ENCODE assay signal across 13 mouse cellular contexts in genomic region chr19:45837050-45837994, GRCm38 (mm10). TPM values are rescaled to one million over a fixed set of nuclear protein-coding genes. Genes with fewer than 3 reads are reported as not detected.
A peak's percentile ranks its signal among the peaks of the same experiment; 100 is the strongest.
DNase-seq lines count a peak whose midpoint lies in the region; ATAC-seq and TF ChIP-seq lines count a peak whose summit lies in the region.
"Had no signal": no experiment of that assay in that cellular context is flagged by ENCODE, and none has a peak within 500 bp of the region (broad histone marks: within the 10 kb centered on the region; RNA-seq: fewer than 3 reads in every experiment).

No protein-coding gene starts in this region.

- no peaks in the 10 kb centered on the region for H3K4me1 ChIP-seq in kidney, postnatal 0 days (replicated peaks; ENCODE audit: insufficient read depth, low read length)
- H3K4me1 ChIP-seq: intestine, embryonic 15.5 days had no signal

- H3K9me3 ChIP-seq in kidney, postnatal 0 days (replicated peaks; ENCODE audit: low read length), result no peaks in the 10 kb centered on the region
- H3K9me3 ChIP-seq: heart, embryonic 15.5 days; intestine, embryonic 15.5 days had no signal

- H3K9ac ChIP-seq in kidney, postnatal 0 days (ENCODE audit: low read depth, low read length), result no peak overlapping the region
- H3K9ac ChIP-seq: heart, embryonic 15.5 days; intestine, embryonic 15.5 days; liver, embryonic 14.5 days had no signal

- TF ChIP-seq CTCF in kidney, postnatal 0 days (IDR thresholded peaks at IDR 0.05; ENCODE audit: low read depth), result no peak

- 48% methylated on average over 12 of the region's 12 CpGs for WGBS in kidney, postnatal 0 days

- no peak for DNase-seq in frontal cortex, postnatal 25 days (ENCODE audit: low spot score in 2 of 2)
- peak; percentile 38 for DNase-seq in kidney, postnatal 0 days (ENCODE audit: low spot score)
- DNase-seq in kidney, postnatal 36 days, result no peak
- DNase-seq in CD8-positive naive resting alpha-beta T cell, adult 2 months (ENCODE audit: low read depth in 2 of 2, low spot score in 2 of 2), result peak; percentile 21 to 40
- peak; percentile 77 for DNase-seq in gonadal fat pad, adult 2 months (ENCODE audit: low read depth)
- no peak for DNase-seq in urinary bladder, postnatal 4 days (ENCODE audit: low spot score in 2 of 2)
- no peak for DNase-seq in B cell, adult 2 months
- DNase-seq: cerebellum, adult 11 months; kidney, postnatal 25 days had no signal

- no peaks in the 10 kb centered on the region for H3K36me3 ChIP-seq in kidney, postnatal 0 days (ENCODE audit: insufficient read depth, low read length)
- H3K36me3 ChIP-seq: heart, embryonic 15.5 days; intestine, embryonic 15.5 days had no signal

- H3K4me3 ChIP-seq in kidney, postnatal 0 days (replicated peaks; ENCODE audit: low read depth, low read length), result no peak overlapping the region
- H3K4me3 ChIP-seq: heart, embryonic 15.5 days; intestine, embryonic 15.5 days had no signal

- H3K27ac ChIP-seq in kidney, postnatal 0 days, result no peak overlapping the region
- H3K27ac ChIP-seq: heart, embryonic 15.5 days; intestine, embryonic 15.5 days; liver, embryonic 14.5 days had no signal

- H3K4me2 ChIP-seq in kidney, postnatal 0 days (ENCODE audit: low read length), result no peak overlapping the region
- H3K4me2 ChIP-seq: heart, embryonic 15.5 days; intestine, embryonic 15.5 days had no signal

- H3K27me3 ChIP-seq in kidney, postnatal 0 days (ENCODE audit: insufficient read depth, low read length), result no peaks in the 10 kb centered on the region
- H3K27me3 ChIP-seq: heart, embryonic 15.5 days; intestine, embryonic 15.5 days had no signal

- peak; percentile 79 for ATAC-seq in frontal cortex, adult (ENCODE audit: low TSS enrichment)
- no peak for ATAC-seq in kidney, postnatal 0 days (replicated peaks; ENCODE audit: low FRiP score, low read depth)
- ATAC-seq: intestine, embryonic 15.5 days had no signal

RNA-seq across cellular contexts. Expression of gene Kcnip2, which starts 21.5 kb away (rescaled TPM):
- 1.5 and 1.6 TPM in 2 replicates for polyA plus RNA-seq in kidney, postnatal 0 days (2015; fragmentation: Nextera tagmentation; extraction: Ambion mirVana)
- 1.5 and 2.0 TPM in 2 replicates for polyA plus RNA-seq in gonadal fat pad, adult 2 months (2012; rRNA removed)

RNA-seq across cellular contexts. Expression of gene Mgea5, which starts 53.7 kb away (rescaled TPM):
- polyA plus RNA-seq in kidney, postnatal 0 days (2015; fragmentation: Nextera tagmentation; extraction: Ambion mirVana), result 32.8 and 33.0 TPM in 2 replicates
- 26.2 and 31.6 TPM in 2 replicates for polyA plus RNA-seq in gonadal fat pad, adult 2 months (2012; rRNA removed)

Comparison
In these comparisons a context has a peak if more than half of its experiments do, and no peak if none do; other contexts are left out.
1. DNase-seq: peak in kidney, postnatal 0 days (single experiment), CD8-positive naive resting alpha-beta T cell, adult 2 months (2 of 2) and gonadal fat pad, adult 2 months (single experiment); none in frontal cortex, postnatal 25 days (0 of 2), kidney, postnatal 36 days (0 of 2), urinary bladder, postnatal 4 days (0 of 2) and B cell, adult 2 months (0 of 2).